Mouse (Mus musculus): ENCODE data around the gene Gm3250.
"Not testable (repeated sequence)": the region's sequence is repeated elsewhere in the genome, so short reads cannot be mapped to it uniquely, and the experiment has no call there.

Gene Gm3250

GRCm38 (mm10) chr10:77750686-77751085 is 31.7 kb downstream of the Gm3250 start:
- not testable (repeated sequence) for DNase-seq (ENCODE audit: low spot score)

GRCm38 (mm10) chr10:77741924-77742688 is 40.2 kb downstream of the Gm3250 start, which contains the start of gene Gm18596:
Gene Gm18596, minus strand, starts transcription at chr10:77742638.
- not testable (repeated sequence) for DNase-seq (ENCODE audit: low spot score)

- DNase-seq (ENCODE audit: low spot score) = no peak
These were observed 43.4 kb downstream of the Gm3250 start for GRCm38 (mm10) chr10:77738929-77739328.

- no peak for DNase-seq (ENCODE audit: low spot score)
These were observed 46.4 kb downstream of the Gm3250 start for GRCm38 (mm10) chr10:77735928-77736327.

Data from ovary, postnatal 10 days (tissue).